Mouse (Mus musculus) mature B cell (primary cell): ENCODE data around the gene Krtap4-2.
"Not testable (repeated sequence)": the region's sequence is repeated elsewhere in the genome, so short reads cannot be mapped to it uniquely, and the experiment has no call there.

Source experiments
- in situ Hi-C: fragments of 300-500 bp; cut with MboI; formaldehyde crosslinking; loops from 2 replicates; pipeline ENCODE4 v1.14.3; 2019

Gene Krtap4-2

GRCm38 (mm10) chr11:99634653-99635134 is at the start of gene Krtap4-2:
Gene Krtap4-2, minus strand, starts transcription at chr11:99635084.
- in situ Hi-C loops = no loop called here

GRCm38 (mm10) chr11:99683481-99683880 is 48.6 kb upstream of the Krtap4-2 start:
- in situ Hi-C loops = no loop called here

GRCm38 (mm10) chr11:99665860-99666259 is 31.0 kb upstream of the Krtap4-2 start, which contains the start of gene Krtap4-6:
Gene Krtap4-6, minus strand, starts transcription at chr11:99665960.
- in situ Hi-C loops = no loop called here

- in situ Hi-C loops = no loop called here
These were observed 27.9 kb upstream of the Krtap4-2 start for GRCm38 (mm10) chr11:99662802-99663201.

- in situ Hi-C loops = no loop called here
These were observed 24.4 kb upstream of the Krtap4-2 start for GRCm38 (mm10) chr11:99659256-99659655.

- in situ Hi-C loops = not testable (repeated sequence)
These were observed 23.7 kb upstream of the Krtap4-2 start, which contains the start of gene Gm11563 for GRCm38 (mm10) chr11:99658467-99659010. Gene Gm11563, minus strand, starts transcription at chr11:99658960.

- in situ Hi-C loops = no loop called here
These were observed 22.2 kb upstream of the Krtap4-2 start for GRCm38 (mm10) chr11:99657051-99657450.

GRCm38 (mm10) chr11:99650136-99650535 is 15.3 kb upstream of the Krtap4-2 start, which contains the start of gene Gm11555:
Gene Gm11555, minus strand, starts transcription at chr11:99650236.
- in situ Hi-C loops = no loop called here

GRCm38 (mm10) chr11:99646444-99646843 is 11.6 kb upstream of the Krtap4-2 start:
- in situ Hi-C loops = no loop called here

- in situ Hi-C loops = no loop called here
These were observed 9.5 kb upstream of the Krtap4-2 start for GRCm38 (mm10) chr11:99644351-99644750.

- in situ Hi-C loops = not testable (repeated sequence)
These were observed 8.8 kb upstream of the Krtap4-2 start, which contains the start of gene Krtap4-7 for GRCm38 (mm10) chr11:99643635-99644139. Gene Krtap4-7, minus strand, starts transcription at chr11:99644089.

GRCm38 (mm10) chr11:99640926-99641325 is 6.0 kb upstream of the Krtap4-2 start:
- in situ Hi-C loops = no loop called here

- in situ Hi-C loops = no loop called here
These were observed 2.2 kb upstream of the Krtap4-2 start for GRCm38 (mm10) chr11:99637086-99637485.

- in situ Hi-C loops = no loop called here
These were observed 1.6 kb downstream of the Krtap4-2 start for GRCm38 (mm10) chr11:99633293-99633692.

GRCm38 (mm10) chr11:99630890-99631289 is 4.0 kb downstream of the Krtap4-2 start:
- in situ Hi-C loops = no loop called here

GRCm38 (mm10) chr11:99628138-99628537 is 6.7 kb downstream of the Krtap4-2 start, which contains the start of gene Krtap4-1:
Gene Krtap4-1, minus strand, starts transcription at chr11:99628238.
- in situ Hi-C loops = no loop called here

GRCm38 (mm10) chr11:99620335-99620734 is 14.5 kb downstream of the Krtap4-2 start, which contains the start of gene Gm11562:
Gene Gm11562, minus strand, starts transcription at chr11:99620435.
- in situ Hi-C loops = no loop called here

- in situ Hi-C loops = no loop called here
These were observed 20.0 kb downstream of the Krtap4-2 start, which contains the start of gene Krtap2-4 for GRCm38 (mm10) chr11:99614796-99615363. Gene Krtap2-4, minus strand, starts transcription at chr11:99614846.

GRCm38 (mm10) chr11:99610089-99610488 is 24.8 kb downstream of the Krtap4-2 start, which contains the start of gene Gm11937:
Gene Gm11937, minus strand, starts transcription at chr11:99610189.
- in situ Hi-C loops = not testable (repeated sequence)

- in situ Hi-C loops = no loop called here
These were observed 25.8 kb downstream of the Krtap4-2 start for GRCm38 (mm10) chr11:99609126-99609525.

- in situ Hi-C loops = not testable (repeated sequence)
These were observed 31.7 kb downstream of the Krtap4-2 start, which contains the start of gene Gm11938 for GRCm38 (mm10) chr11:99603208-99603607. Gene Gm11938, minus strand, starts transcription at chr11:99603308.

- in situ Hi-C loops = not testable (repeated sequence)
These were observed 37.1 kb downstream of the Krtap4-2 start, which contains the start of gene Krtap9-3 for GRCm38 (mm10) chr11:99597742-99598141. Gene Krtap9-3, minus strand, starts transcription at chr11:99598105.

- in situ Hi-C loops = no loop called here
These were observed 43.9 kb downstream of the Krtap4-2 start, which contains the start of gene Krtap1-3 for GRCm38 (mm10) chr11:99590981-99591380. Gene Krtap1-3, minus strand, starts transcription at chr11:99591339.
